Mouse (Mus musculus) testis, adult 2 months (tissue): ENCODE measurements at regions not wholly inside any gene's neighbourhood (a gene's known extent, or its start where the extent isn't known, plus 50 kb on each side); places are given as distances from the start of the nearest gene placed in this dataset.

ENCODE experiments used
- H3K27ac ChIP-seq: fragments of 200-500 bp; 2 replicates; pipeline ENCODE4 v1.5.1; 2012; ENCODE audit warnings: low read depth, low read length; ENCODE audit not compliant: control insufficient read depth, insufficient read depth
- H3K27me3 ChIP-seq: fragments of 200-500 bp; 2 replicates; pipeline ENCODE4 v1.6.1; 2012; ENCODE audit warnings: mild to moderate bottlenecking, low read length, moderate library complexity; ENCODE audit not compliant: control insufficient read depth, insufficient read depth
- H3K36me3 ChIP-seq: fragments of 200-500 bp; 2 replicates; pipeline ENCODE4 v1.6.1; 2012; ENCODE audit warnings: mild to moderate bottlenecking, low read length; ENCODE audit not compliant: control insufficient read depth, insufficient read depth
- H3K4me1 ChIP-seq: fragments of 200-500 bp; 2 replicates; pipeline ENCODE4 v1.6.1; 2012; ENCODE audit warnings: low read length; ENCODE audit not compliant: control insufficient read depth, insufficient read depth
- H3K4me3 ChIP-seq: fragments of 200-500 bp; 2 replicates; pipeline ENCODE4 v1.5.1; 2012; ENCODE audit warnings: low read depth, mild to moderate bottlenecking, low read length, moderate library complexity, mixed read lengths; ENCODE audit not compliant: control insufficient read depth
- CTCF ChIP-seq: fragments of 200-500 bp; IDR thresholded peaks from 2 replicates; pipeline ENCODE4 v1.5.1; 2012; ENCODE audit warnings: low read depth, mild to moderate bottlenecking, inconsistent platforms, low read length, moderate library complexity; ENCODE audit not compliant: control insufficient read depth, insufficient read depth, insufficient replicate concordance
- POLR2A ChIP-seq: fragments of 200-500 bp; IDR thresholded peaks from 2 replicates; pipeline ENCODE4 v1.6.1; 2012; ENCODE audit warnings: low read depth, mild to moderate bottlenecking, inconsistent platforms, low read length, moderate library complexity; ENCODE audit not compliant: control insufficient read depth

- Histone ChIP-seq H3K4me1 (peaks cover 11% of the 10 kb centered on the region), H3K4me3 (no peak overlapping the region), H3K27ac (no peak overlapping the region), H3K27me3 (no peaks in the 10 kb centered on the region), H3K36me3 (no peaks in the 10 kb centered on the region)
- TF ChIP-seq CTCF: no peak
- no peak for TF ChIP-seq POLR2A
Observed at GRCm38 (mm10) chr4:153188504-153189031, 294.0 kb downstream of the Ajap1 start.

DNA sequence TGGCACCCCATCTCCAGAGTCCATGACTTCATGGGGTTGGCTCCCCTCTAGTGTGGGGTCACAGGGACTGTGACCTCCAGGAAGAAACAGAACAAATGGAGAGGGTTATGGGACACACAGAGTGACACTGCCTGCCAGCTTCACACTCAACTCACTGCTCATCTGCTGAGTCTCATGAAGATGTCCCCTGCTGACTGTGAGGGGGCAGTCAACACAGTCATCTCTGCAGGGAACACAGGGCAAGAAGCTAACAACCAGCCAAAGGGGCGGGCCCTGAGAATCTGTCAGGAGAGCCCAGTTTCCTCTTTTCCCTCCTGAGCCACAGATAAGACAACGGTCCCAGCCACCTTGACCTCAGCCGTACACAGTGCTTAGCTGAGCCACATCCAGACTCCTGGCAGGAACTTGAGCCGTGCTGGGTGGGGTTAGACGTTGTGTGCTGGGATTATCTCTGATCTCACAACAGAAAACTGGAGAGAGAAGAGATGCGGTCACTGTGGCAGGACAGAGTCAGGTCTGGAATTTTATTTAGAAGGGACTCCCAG is 294.6 kb downstream of the Ajap1 start:
- Histone ChIP-seq H3K36me3 (no peaks in the 10 kb centered on the region), H3K27me3 (no peaks in the 10 kb centered on the region), H3K4me1 (peaks cover 11% of the 10 kb centered on the region), H3K27ac (no peak overlapping the region), H3K4me3 (no peak overlapping the region)
- TF ChIP-seq POLR2A (no peak), CTCF (no peak)

GRCm38 (mm10) chr4:153177496-153177895 is 305.1 kb downstream of the Ajap1 start:
- no peak overlapping the region for H3K4me3 ChIP-seq
- H3K36me3 ChIP-seq: no peaks in the 10 kb centered on the region
- TF ChIP-seq POLR2A (no peak), CTCF (no peak)
- H3K27me3 ChIP-seq: no peaks in the 10 kb centered on the region
- peaks cover 2% of the 10 kb centered on the region; the same call in 1 of the 2 replicates for H3K4me1 ChIP-seq
- no peak overlapping the region for H3K27ac ChIP-seq

DNA sequence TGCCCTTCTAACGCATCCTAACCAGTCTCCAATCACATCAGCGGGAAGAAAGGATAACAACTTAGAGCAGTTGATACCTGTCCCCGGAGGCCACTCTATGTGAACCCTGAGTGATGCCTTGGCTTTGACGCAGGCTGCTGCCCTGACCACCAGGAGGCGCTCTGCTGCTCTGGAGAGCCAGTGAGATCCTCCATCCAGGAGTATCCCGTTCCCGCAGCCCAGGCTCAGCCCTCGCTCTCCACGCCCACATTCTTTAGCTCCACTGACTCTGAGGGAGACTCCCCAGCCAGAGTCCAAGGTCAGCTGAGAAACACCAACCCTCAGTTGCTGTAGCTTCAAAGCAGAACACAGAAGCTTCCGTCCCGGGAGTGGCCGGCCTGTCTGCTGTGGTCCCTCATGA is 307.0 kb downstream of the Ajap1 start:
- H3K4me3 ChIP-seq: peak overlapping the region; percentile 39
- H3K27me3 ChIP-seq: no peaks in the 10 kb centered on the region
- no peaks in the 10 kb centered on the region for H3K36me3 ChIP-seq
- peaks cover 2% of the 10 kb centered on the region; the same call in 1 of the 2 replicates for H3K4me1 ChIP-seq
- TF ChIP-seq POLR2A: no peak
- TF ChIP-seq CTCF: peak; percentile 96
- H3K27ac ChIP-seq: no peak overlapping the region

- Histone ChIP-seq H3K27ac (no peak overlapping the region), H3K27me3 (no peaks in the 10 kb centered on the region), H3K4me1 (peaks cover 2% of the 10 kb centered on the region; the same call in 1 of the 2 replicates), H3K4me3 (no peak overlapping the region), H3K36me3 (no peaks in the 10 kb centered on the region)
- TF ChIP-seq POLR2A (no peak), CTCF (no peak)
Observed at GRCm38 (mm10) chr4:153175077-153175476, 307.5 kb downstream of the Ajap1 start.

GRCm38 (mm10) chr4:153169991-153170390 is 312.6 kb downstream of the Ajap1 start:
- Histone ChIP-seq H3K4me1 (peaks cover under 1% of the 10 kb centered on the region; the same call in 1 of the 2 replicates), H3K4me3 (no peak overlapping the region), H3K27me3 (no peaks in the 10 kb centered on the region), H3K27ac (no peak overlapping the region), H3K36me3 (no peaks in the 10 kb centered on the region)
- TF ChIP-seq POLR2A: no peak
- no peak for TF ChIP-seq CTCF

GRCm38 (mm10) chr4:153164810-153165209 is 317.8 kb downstream of the Ajap1 start:
- Histone ChIP-seq H3K4me1 (peaks cover 9% of the 10 kb centered on the region), H3K36me3 (no peaks in the 10 kb centered on the region), H3K4me3 (no peak overlapping the region; the same call in 1 of the 2 replicates), H3K27ac (no peak overlapping the region), H3K27me3 (no peaks in the 10 kb centered on the region)
- TF ChIP-seq POLR2A: no peak
- TF ChIP-seq CTCF: peak; percentile 90; the same call in 1 of the 2 replicates

DNA sequence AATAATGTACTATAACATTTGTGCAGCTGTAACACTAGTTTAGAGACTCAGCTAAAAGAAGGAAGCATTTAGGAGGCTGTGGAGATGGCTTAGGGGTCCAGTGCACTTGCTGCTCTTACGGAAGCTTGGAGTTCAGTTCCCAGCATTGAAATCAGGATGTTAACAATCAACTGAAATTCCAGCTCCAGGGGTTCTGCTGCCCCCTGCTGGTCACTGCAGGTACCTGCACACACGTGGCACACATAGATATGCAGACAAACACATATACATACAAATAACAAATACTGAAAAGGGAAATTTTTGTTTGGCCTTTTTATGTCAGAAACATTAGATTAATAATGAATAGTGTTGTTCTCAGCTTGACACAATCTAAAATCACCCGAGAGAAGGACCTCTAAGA is 322.5 kb downstream of the Ajap1 start:
- peak; percentile 94 for TF ChIP-seq CTCF
- TF ChIP-seq POLR2A: no peak
- Histone ChIP-seq H3K27ac (no peak overlapping the region), H3K27me3 (no peaks in the 10 kb centered on the region), H3K4me1 (peaks cover 9% of the 10 kb centered on the region), H3K4me3 (no peak overlapping the region), H3K36me3 (no peaks in the 10 kb centered on the region)
